Mouse (Mus musculus) lung, embryonic 15.5 days (tissue): ENCODE measurements at regions not wholly inside any gene's neighbourhood (a gene's known extent, or its start where the extent isn't known, plus 50 kb on each side); places are given as distances from the start of the nearest gene placed in this dataset.
A peak's percentile ranks its signal among the peaks of the same experiment; 100 is the strongest.

ENCODE experiments used
- ATAC-seq: fragments of 200-750 bp; cut with Nextera tagmentation; 2 replicates; pipeline ENCODE4 v1.8.0; 2017; ENCODE audit warnings: moderate number of reproducible peaks, borderline replicate concordance; ENCODE audit not compliant: low FRiP score, low TSS enrichment; ENCODE audit errors: extremely low read depth
- H3K27ac ChIP-seq: fragments of 300-500 bp; sonication (generic); 2 replicates; pipeline ENCODE4 v1.5.1; 2015; ENCODE audit warnings: moderate library complexity, mild to moderate bottlenecking, inconsistent platforms
- H3K27me3 ChIP-seq: fragments of 300-500 bp; sonication (generic); 2 replicates; pipeline ENCODE4 v1.6.1; 2015; ENCODE audit warnings: inconsistent platforms
- H3K36me3 ChIP-seq: fragments of 300-500 bp; sonication (generic); 2 replicates; pipeline ENCODE4 v1.6.1; 2015; ENCODE audit warnings: inconsistent platforms
- H3K4me1 ChIP-seq: fragments of 300-500 bp; sonication (generic); 2 replicates; pipeline ENCODE4 v1.6.1; 2015; ENCODE audit warnings: inconsistent platforms
- H3K4me2 ChIP-seq: fragments of 300-500 bp; sonication (generic); 2 replicates; pipeline ENCODE4 v1.6.1; 2015; ENCODE audit warnings: inconsistent platforms, mild to moderate bottlenecking, moderate library complexity
- H3K4me3 ChIP-seq: fragments of 300-500 bp; sonication (generic); 2 replicates; pipeline ENCODE4 v1.5.1; 2015; ENCODE audit warnings: mild to moderate bottlenecking, inconsistent platforms
- H3K9ac ChIP-seq: fragments of 300-500 bp; sonication (generic); 2 replicates; pipeline ENCODE4 v1.6.1; 2015; ENCODE audit warnings: inconsistent platforms
- H3K9me3 ChIP-seq: fragments of 300-500 bp; sonication (generic); 2 replicates; pipeline ENCODE4 v1.6.1; 2016; ENCODE audit warnings: inconsistent platforms
- WGBS: fragments of 180-500 bp; shearing (Covaris S2); methylation state at CpG from one replicate; pipeline ENCODE4 v1.1.7; 2015; 5-methylcytosine and 5-hydroxymethylcytosine counted together

- Histone ChIP-seq H3K9me3 (0 out of 2 replicates have a peak, but pooled peaks cover 5% of the 10 kb centered on the region), H3K27me3 (no peaks in the 10 kb centered on the region), H3K4me1 (peaks cover 19% of the 10 kb centered on the region), H3K4me2 (no peak overlapping the region), H3K36me3 (no peaks in the 10 kb centered on the region), H3K27ac (no peak overlapping the region), H3K9ac (no peak overlapping the region), H3K4me3 (no peak overlapping the region)
- no peak for ATAC-seq
- 86% methylated on average over 1 of the region's 1 CpGs for WGBS
Observed at GRCm38 (mm10) chr14:76222320-76222626, 111.6 kb downstream of the Nufip1 start.

GRCm38 (mm10) chr14:76223036-76223650 lies 112.5 kb downstream of the Nufip1 start:
- H3K27me3 ChIP-seq: no peaks in the 10 kb centered on the region
- ATAC-seq: peak; percentile 85; the same call in 1 of the 2 replicates
- peak overlapping the region; percentile 38; the same call in 1 of the 2 replicates for H3K27ac ChIP-seq
- 51% methylated on average over 8 of the region's 8 CpGs for WGBS
- no peak overlapping the region for H3K4me3 ChIP-seq
- H3K4me2 ChIP-seq: no peak overlapping the region
- no peak overlapping the region for H3K9ac ChIP-seq
- 0 out of 2 replicates have a peak, but pooled peaks cover 5% of the 10 kb centered on the region for H3K9me3 ChIP-seq
- peaks cover 19% of the 10 kb centered on the region for H3K4me1 ChIP-seq
- no peaks in the 10 kb centered on the region for H3K36me3 ChIP-seq

- Histone ChIP-seq H3K4me1 (peaks cover 19% of the 10 kb centered on the region), H3K27me3 (no peaks in the 10 kb centered on the region), H3K4me2 (no peak overlapping the region), H3K36me3 (no peaks in the 10 kb centered on the region), H3K9me3 (no peaks in the 10 kb centered on the region), H3K27ac (peak overlapping the region; percentile 31; the same call in 1 of the 2 replicates), H3K9ac (no peak overlapping the region), H3K4me3 (no peak overlapping the region)
- WGBS: 83% methylated on average over 2 of the region's 2 CpGs
- ATAC-seq: no peak
Observed at GRCm38 (mm10) chr14:76223903-76224302, 113.2 kb downstream of the Nufip1 start.

- no peaks in the 10 kb centered on the region for H3K36me3 ChIP-seq
- no peak overlapping the region for H3K4me3 ChIP-seq
- H3K9ac ChIP-seq: no peak overlapping the region
- 77% methylated on average over 12 of the region's 12 CpGs for WGBS
- H3K4me2 ChIP-seq: no peak overlapping the region
- ATAC-seq: no peak
- no peaks in the 10 kb centered on the region for H3K9me3 ChIP-seq
- no peak overlapping the region for H3K27ac ChIP-seq
- H3K27me3 ChIP-seq: no peaks in the 10 kb centered on the region
- H3K4me1 ChIP-seq: peaks cover 19% of the 10 kb centered on the region
Observed at GRCm38 (mm10) chr14:76225532-76225931, 114.8 kb downstream of the Nufip1 start.

GRCm38 (mm10) chr14:76226621-76227297 lies 116.1 kb downstream of the Nufip1 start:
- 61% methylated on average over 4 of the region's 4 CpGs for WGBS
- Histone ChIP-seq H3K27ac (no peak overlapping the region), H3K4me2 (no peak overlapping the region), H3K36me3 (no peaks in the 10 kb centered on the region), H3K27me3 (no peaks in the 10 kb centered on the region), H3K9me3 (no peaks in the 10 kb centered on the region), H3K9ac (no peak overlapping the region), H3K4me1 (peaks cover 17% of the 10 kb centered on the region), H3K4me3 (no peak overlapping the region)
- ATAC-seq: no peak

- no peak for ATAC-seq
Observed at GRCm38 (mm10) chr14:76228968-76229555, 118.4 kb downstream of the Nufip1 start.

GRCm38 (mm10) chr14:76239856-76240493 lies 129.3 kb downstream of the Nufip1 start:
- Histone ChIP-seq H3K36me3 (no peaks in the 10 kb centered on the region), H3K9me3 (no peaks in the 10 kb centered on the region; the same call in 1 of the 2 replicates), H3K27ac (no peak overlapping the region), H3K27me3 (no peaks in the 10 kb centered on the region), H3K4me2 (no peak overlapping the region), H3K9ac (no peak overlapping the region), H3K4me1 (peaks cover 17% of the 10 kb centered on the region; the same call in 1 of the 2 replicates), H3K4me3 (no peak overlapping the region)
- WGBS: 67% methylated on average over 14 of the region's 14 CpGs
- no peak for ATAC-seq

More at GRCm38 (mm10) chr14:76228968-76229555, 118.4 kb downstream of the Nufip1 start:
- H3K27me3 ChIP-seq: no peaks in the 10 kb centered on the region
- no peaks in the 10 kb centered on the region for H3K36me3 ChIP-seq
- no peak overlapping the region for H3K9ac ChIP-seq
- no peak overlapping the region for H3K27ac ChIP-seq
- H3K9me3 ChIP-seq: no peaks in the 10 kb centered on the region
- H3K4me3 ChIP-seq: no peak overlapping the region
- H3K4me1 ChIP-seq: no peaks in the 10 kb centered on the region
- 49% methylated on average over 9 of the region's 9 CpGs for WGBS
- H3K4me2 ChIP-seq: no peak overlapping the region

- peaks cover 15% of the 10 kb centered on the region; the same call in 1 of the 2 replicates for H3K4me1 ChIP-seq
- ATAC-seq: peak; percentile 44; the same call in 1 of the 2 replicates
- H3K36me3 ChIP-seq: no peaks in the 10 kb centered on the region
- no peaks in the 10 kb centered on the region for H3K27me3 ChIP-seq
- H3K4me2 ChIP-seq: peak overlapping the region; percentile 45
- H3K9me3 ChIP-seq: no peaks in the 10 kb centered on the region
- 0 out of 2 replicates have a peak overlapping the region, but pooled peaks have one; percentile 4 for H3K4me3 ChIP-seq
- no peak overlapping the region for H3K9ac ChIP-seq
- peak overlapping the region; percentile 74 for H3K27ac ChIP-seq
- WGBS: 44% methylated on average over 14 of the region's 14 CpGs
Observed at GRCm38 (mm10) chr14:76243581-76244337, 133.1 kb downstream of the Nufip1 start.

GRCm38 (mm10) chr14:76244338-76245062 lies 133.8 kb downstream of the Nufip1 start:
- H3K4me1 ChIP-seq: peaks cover 15% of the 10 kb centered on the region; the same call in 1 of the 2 replicates
- ATAC-seq: no peak
- no peaks in the 10 kb centered on the region for H3K27me3 ChIP-seq
- H3K4me3 ChIP-seq: peak overlapping the region; percentile 4; the same call in 1 of the 2 replicates
- H3K9ac ChIP-seq: no peak overlapping the region
- no peaks in the 10 kb centered on the region for H3K9me3 ChIP-seq
- H3K27ac ChIP-seq: peak overlapping the region; percentile 74
- H3K36me3 ChIP-seq: no peaks in the 10 kb centered on the region
- WGBS: 35% methylated on average over 18 of the region's 18 CpGs
- H3K4me2 ChIP-seq: peak overlapping the region; percentile 45

GRCm38 (mm10) chr14:76245063-76245396 lies 134.3 kb downstream of the Nufip1 start:
- Histone ChIP-seq H3K4me1 (peaks cover 15% of the 10 kb centered on the region; the same call in 1 of the 2 replicates), H3K4me3 (no peak overlapping the region), H3K27me3 (no peaks in the 10 kb centered on the region), H3K4me2 (no peak overlapping the region), H3K27ac (peak overlapping the region; percentile 53; the same call in 1 of the 2 replicates), H3K9ac (no peak overlapping the region), H3K9me3 (no peaks in the 10 kb centered on the region), H3K36me3 (no peaks in the 10 kb centered on the region)
- WGBS: 69% methylated on average over 4 of the region's 4 CpGs
- ATAC-seq: no peak

GRCm38 (mm10) chr14:76247664-76248063 lies 137.0 kb downstream of the Nufip1 start:
- WGBS: 83% methylated on average over 4 of the region's 4 CpGs

More at GRCm38 (mm10) chr14:76247664-76248063, 137.0 kb downstream of the Nufip1 start:
- H3K4me2 ChIP-seq: no peak overlapping the region
- no peak for ATAC-seq
- no peaks in the 10 kb centered on the region for H3K36me3 ChIP-seq
- H3K27me3 ChIP-seq: 0 out of 2 replicates have a peak, but pooled peaks cover 4% of the 10 kb centered on the region
- H3K9me3 ChIP-seq: no peaks in the 10 kb centered on the region
- no peak overlapping the region for H3K9ac ChIP-seq
- H3K4me1 ChIP-seq: peaks cover 15% of the 10 kb centered on the region; the same call in 1 of the 2 replicates
- no peak overlapping the region for H3K27ac ChIP-seq
- H3K4me3 ChIP-seq: no peak overlapping the region
